Mouse (Mus musculus) T-cell, adult 2 months (primary cell): ENCODE measurements around the gene Gprin1.

Experiments used
- DNase-seq: peaks from one replicate; pipeline ENCODE4 v3.0.0; 2022; ENCODE audit warnings: low spot score

Gene Gprin1

DNA sequence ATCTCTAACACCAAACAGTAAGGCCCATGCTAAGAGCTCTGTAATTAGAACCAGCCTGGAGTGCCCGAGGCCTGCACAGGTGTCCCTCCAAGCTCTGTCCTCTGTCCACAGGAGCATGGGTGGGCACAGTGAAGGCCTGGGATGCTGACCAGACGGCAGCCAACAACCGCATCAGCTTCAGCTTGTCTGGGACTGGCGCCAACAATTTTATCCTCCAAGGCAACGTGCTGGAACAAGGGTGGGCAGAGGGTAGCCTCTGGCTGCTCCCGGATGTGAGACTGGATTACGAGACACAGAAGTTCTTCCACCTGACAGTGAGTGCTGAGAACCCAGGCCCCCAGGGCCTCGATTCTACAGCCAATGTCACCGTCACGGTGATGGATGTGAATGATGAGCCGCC lies 23.5 kb downstream of the Gprin1 start:
- DNase-seq = no peak

DNA sequence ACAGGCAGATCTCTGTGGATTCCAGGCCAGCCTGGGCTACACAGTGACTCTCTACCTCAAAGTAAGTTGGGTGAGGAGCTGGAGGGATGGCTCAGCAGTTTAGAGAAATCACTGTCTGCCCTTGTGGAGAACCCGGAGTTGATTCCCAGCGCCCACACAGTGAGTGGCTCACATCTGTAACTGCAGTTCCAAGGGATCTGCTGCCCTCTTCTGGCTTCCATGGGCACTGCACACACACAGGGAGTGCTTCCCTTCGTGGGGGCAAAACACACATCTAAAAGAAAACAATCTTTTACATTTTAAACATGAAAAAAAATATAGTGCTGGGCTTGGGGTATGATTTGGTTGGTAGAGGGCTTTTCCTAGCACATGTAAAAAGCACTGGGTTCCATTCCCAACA lies 26.5 kb downstream of the Gprin1 start:
- DNase-seq = no peak

DNA sequence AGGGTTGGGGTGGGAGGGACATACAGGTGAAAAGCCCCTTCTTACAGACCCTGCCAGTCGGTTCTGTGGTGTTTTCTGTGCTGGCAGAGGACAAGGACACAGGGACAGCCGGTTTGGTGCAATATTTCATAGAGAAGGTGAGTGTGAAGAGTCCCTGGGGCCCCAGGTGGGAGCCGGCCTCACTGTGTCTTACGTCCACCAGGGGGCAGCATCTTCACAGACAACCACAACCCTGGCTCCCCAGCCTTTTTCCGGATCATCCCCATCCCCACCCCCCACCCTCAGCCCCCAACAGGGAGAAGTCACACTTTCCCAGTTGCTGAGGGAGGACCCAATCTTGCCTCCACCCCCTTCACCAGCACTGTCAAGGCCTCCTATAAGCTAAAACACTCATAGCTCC lies 32.8 kb downstream of the Gprin1 start:
- DNase-seq = peak; percentile 41

DNA sequence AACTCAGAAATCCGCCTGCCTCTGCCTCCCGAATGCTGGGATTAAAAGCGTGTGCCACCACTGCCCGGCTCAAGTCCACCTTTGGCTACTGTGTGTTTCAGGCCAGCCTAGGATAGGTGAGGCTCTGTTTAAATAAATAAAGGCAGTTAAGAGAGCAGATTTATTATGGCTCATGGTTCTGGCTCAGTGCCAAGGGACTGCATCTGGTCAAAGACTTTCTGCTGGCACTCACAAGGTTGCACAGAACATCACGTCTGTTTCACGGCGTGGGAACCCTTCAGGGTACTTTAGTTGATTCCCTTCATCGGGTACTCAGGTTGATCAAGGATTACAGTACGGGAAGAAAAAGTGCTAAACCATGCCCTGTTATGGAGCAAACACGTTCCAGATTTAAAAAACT lies 34.7 kb downstream of the Gprin1 start:
- DNase-seq = no peak

DNA sequence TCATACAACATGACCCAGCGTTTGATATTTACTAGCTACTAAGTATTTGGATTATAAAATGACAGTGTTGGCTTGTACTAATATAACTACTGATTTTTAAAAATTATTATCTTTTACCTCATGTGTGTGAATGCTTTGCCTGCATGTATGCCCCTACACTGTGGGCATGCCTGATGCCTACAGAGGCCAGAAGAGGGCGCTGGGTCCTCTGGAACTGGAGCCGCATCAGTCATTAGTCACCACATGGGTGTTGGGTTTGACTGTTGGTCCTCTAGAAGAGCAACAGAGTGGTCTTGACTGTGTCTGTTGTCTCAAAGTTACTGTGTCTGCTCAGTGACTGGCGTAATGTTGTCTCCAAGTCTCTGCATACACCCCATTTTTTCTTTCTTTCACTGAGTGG lies 35.3 kb downstream of the Gprin1 start:
- DNase-seq = no peak

DNA sequence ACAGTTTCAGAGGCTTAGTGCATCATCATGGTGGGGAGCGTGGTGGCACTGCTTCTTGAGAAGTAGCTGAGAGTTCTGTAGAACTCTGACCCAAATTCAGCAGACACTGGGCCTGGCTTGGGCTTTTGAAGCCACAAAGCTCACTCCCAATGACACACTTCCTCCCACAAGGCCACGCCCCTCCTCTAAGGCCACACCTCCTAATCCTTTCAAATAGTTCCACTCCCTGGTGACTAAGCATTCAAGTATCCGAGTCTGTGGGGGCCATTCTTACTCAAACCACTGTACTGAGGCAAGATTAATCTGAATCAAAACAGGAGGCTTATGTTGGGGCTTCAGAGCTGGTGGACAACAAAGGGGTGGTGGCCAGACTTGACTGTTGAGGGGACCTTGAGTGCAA lies 38.8 kb downstream of the Gprin1 start:
- DNase-seq = no peak

DNA sequence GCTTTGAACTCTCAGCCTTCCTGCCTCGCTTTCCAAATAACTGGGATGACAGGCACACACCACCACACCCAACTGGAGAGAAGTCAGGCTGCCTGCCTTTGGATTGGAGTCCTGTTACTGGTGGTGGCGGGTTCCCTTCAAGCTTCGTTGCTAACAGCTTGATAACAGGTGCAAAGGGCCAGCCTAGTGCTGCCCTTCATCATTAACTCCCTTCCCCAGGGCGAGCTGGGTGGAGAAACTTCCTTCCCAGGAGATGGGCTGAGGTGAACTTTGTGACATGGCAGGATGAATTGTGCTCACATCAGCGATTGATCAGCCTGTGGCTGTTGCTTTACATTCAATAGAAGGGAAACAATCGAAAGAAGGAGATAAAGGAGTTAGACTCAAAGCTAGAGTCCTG lies 44.8 kb downstream of the Gprin1 start:
- DNase-seq = no peak

DNA sequence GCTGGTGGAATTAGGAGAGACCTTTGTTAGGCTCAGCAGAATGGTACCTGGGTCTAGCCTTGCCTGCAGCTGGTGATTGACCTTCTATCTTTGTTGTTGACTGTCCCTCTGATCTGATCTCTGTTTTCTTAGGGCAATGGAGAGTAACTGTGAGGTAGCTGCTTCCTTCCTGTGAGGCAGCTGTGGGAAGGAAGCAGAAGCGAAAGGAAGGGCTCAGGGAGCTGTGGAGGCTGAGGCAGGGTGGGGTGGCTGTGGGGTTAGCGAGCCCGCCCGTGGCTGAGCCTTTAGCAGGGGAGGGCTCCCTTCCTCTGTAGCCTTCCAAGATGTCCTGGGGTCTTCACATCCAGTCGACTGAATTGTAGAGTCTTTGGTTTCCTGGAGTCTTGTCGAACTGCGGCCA lies 47.2 kb downstream of the Gprin1 start:
- no peak for DNase-seq

DNA sequence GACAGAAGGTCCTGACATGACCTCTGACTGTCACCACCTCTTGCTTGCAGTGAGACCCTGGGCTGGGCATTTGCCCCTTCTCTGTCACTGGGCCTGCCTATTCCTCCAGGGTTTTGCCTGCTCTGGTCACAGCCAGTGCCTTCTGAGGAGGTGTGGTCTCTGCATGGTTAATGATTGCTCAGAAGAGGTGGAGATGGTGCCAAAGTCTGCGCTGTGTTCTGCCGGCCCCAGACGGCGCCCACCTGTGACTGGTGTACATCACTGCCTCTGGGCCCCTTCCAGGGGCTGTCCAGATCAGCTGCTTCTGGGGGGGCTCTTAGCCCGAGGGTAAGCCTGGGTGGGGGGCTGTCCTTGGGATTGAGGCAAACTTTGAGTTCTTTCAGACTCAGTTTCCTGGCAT lies 48.4 kb downstream of the Gprin1 start, which contains the start of gene Cdhr2:
TSS of gene Cdhr2 (plus strand) at position 219 of the 400 bp plus-strand sequence.
- DNase-seq = no peak

DNA sequence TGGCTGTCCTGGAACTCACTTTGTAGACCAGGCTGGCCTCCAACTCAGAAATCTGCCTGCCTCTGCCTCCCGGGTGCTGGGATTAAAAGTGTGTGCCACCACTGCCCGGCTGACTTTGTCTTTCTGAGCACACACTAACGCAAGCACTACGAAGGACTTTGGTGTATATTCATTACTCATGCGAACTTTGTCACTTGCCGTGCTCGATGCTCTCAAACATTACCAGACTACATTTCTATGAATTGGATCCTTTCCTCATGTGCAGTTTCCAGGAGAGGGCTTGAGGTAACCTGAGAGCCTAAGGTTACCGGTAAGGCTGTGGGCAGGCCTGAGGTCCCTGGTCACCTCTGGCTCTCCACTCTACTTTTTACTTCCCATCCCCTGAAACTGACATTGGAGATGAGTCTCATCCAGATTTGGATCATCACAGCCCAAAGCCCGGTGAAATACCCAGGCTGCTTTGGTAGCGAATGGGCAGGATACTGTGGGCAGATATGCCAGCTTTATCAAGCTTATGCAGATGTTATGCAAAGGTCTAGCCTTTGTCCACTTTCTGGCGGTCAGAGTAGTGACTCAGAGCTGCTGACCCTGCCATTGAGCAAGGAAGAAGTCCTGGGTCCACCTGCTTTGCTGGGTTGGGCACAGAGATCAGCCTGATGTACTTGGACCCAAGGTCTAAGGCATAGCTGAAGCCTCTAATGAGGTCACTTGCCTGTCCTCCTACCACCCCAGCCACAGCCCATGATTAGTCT lies 54.0 kb downstream of the Gprin1 start:
- no peak for DNase-seq

DNA sequence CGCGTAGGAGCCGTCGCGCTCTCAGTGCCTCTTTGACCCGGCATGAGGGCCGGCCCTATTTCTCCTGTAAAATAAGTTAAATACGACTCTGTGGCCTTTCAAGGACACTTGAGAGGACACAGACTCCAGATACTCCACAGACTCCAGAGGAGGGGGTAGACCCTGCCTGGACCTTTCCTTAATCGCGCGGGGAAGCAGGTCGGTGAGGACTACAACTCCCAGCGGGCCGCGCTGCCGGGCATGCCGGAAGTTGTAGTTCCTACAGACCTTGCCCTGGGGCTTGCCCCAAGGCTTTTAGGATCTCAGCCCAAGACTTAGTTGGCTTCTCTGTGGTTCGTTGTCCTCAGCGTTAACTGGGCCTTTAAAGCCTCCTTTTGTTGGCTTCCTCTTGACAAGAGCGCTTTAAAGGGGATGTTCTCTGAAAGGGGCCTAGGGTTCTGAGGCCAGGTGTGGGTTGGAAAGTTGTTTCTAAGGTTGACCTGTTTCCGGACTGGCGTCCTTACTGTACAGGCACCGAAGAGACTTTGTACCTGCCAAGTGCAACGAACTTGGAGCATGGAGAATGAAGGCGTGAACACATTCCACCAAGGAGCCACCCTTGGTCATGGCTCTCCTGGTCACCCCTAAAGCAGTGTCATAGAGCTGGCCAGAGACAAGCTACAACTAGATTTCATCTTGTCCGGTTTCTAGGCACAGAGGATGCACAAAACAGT lies 55.2 kb downstream of the Gprin1 start:
- DNase-seq = peak; percentile 85

DNA sequence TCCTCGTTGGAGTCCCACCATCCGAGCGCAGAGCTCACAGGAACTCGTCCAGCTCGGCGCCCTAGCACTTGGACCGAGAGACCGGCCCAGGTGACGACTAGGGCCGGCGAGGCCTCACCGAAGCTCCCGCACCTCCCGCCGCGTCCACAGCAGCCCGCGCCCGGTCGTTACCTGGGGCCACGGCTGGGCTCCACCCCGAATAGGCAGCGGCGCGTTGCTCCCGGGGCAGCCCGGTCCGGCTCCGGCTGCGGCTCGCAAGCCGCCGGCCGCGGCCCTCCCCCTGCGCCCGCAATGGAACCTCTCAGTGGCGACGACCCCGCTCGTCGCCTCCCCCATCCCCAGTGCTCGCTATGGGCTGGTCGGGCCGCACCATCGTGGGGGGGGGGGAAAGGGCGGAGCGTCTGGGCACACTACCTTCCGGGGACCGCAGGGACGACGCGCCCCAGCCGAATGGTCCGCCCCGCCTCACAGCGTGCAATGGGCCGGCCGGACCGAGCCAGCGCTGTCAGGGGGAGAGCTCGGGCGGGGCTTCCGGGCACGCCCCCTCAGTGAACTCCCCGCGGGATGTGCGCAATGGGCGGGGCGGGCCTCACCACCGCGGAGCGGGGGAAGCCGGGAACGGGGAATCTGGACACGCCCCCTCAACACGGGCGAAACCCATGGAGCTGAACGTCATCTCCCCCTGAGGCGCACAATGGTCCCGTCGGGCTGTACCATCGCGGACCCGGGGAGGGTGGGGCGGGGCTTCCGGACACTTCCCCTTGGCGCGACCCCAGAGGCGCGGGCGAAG lies 55.9 kb downstream of the Gprin1 start, which contains the start of gene Rnf44:
TSS of gene Rnf44 (minus strand) at position 350 of the 790 bp plus-strand sequence.
- peak; percentile 100 for DNase-seq

DNA sequence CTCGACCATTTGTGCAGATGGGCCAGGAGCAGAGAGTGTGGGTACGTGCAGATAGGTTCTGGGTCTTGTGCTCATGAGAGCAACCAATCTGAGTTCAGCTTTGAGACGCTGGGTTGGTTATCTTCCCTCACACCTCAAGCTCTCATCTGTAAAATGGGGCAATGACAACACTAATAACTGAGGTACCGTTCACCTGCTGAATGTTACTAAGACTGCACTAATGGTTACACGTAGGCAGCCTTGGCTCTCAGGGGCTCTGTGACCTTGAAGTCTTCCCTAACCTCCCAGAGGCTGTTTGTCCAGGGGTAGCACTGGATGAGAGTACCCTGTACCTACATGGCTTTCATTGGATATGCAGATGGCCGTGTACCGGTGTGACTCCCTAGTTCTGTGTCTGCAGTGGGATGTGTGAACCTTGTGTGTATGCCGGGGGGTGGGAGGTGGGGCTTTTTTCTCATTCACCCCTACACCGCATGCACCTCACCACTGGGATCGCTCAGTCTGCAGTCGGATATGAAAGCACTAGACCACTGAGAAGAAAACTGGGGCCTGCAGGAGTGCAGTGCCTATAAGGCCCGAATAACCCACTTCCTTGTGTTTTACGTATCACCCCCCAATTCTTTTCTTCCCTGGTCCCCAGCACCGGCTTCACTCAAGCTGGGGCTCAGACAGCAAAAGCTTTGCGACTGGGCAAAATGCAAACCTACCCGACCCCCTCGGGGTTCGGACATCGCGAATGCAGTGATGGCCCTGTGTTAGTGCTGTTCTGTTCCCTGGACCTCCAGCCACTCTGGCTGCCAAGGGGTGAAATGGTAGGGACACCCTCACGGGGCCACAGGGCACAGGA lies 56.7 kb downstream of the Gprin1 start:
- peak; percentile 31 for DNase-seq

DNA sequence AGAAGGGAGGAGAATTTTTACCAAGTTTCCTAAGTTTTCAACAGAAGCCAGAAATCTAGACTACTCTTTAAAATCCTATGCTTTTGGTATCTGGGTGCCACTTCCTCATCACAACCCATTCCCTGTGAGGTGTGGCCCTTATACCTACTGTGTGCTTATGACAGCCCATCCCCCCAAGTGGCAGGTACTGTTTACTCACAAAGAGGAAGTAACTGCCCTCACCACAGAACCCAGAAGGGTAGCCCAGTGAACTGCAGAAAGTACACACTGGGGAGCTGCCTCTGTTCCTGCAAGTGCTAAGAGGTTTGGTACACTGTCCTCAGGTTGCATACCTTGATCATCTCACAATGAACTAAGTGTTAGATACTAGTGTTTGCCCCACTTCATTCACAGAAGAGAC lies 57.9 kb downstream of the Gprin1 start:
- peak; percentile 36 for DNase-seq

DNA sequence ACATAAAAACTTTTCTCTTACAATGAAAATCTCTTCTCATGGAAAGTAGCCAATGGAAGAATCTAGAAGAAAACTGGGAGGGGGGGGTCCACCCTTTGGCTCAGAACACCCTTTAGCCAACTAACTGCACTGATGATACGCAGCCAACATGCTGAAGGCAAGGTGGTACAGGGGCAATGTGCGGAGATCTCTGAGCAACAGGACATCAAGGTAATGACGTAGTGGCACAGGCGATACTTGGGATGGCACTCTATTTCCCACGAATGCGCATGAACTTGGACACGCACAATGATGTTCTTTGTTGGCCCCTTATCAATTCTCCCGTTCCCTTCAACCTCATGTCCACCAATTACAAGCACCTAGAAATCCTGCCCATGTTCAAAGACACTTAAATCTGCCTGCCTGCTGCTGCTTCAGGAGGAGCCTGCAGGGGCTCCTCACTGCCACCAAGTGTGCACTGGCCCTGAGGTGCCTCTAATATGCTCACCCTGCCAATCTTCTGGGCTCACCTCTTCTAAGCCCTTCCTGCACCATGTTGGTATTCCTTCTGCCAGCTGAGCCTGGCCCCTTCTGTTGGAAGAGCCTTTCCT lies 59.4 kb downstream of the Gprin1 start:
- no peak for DNase-seq

DNA sequence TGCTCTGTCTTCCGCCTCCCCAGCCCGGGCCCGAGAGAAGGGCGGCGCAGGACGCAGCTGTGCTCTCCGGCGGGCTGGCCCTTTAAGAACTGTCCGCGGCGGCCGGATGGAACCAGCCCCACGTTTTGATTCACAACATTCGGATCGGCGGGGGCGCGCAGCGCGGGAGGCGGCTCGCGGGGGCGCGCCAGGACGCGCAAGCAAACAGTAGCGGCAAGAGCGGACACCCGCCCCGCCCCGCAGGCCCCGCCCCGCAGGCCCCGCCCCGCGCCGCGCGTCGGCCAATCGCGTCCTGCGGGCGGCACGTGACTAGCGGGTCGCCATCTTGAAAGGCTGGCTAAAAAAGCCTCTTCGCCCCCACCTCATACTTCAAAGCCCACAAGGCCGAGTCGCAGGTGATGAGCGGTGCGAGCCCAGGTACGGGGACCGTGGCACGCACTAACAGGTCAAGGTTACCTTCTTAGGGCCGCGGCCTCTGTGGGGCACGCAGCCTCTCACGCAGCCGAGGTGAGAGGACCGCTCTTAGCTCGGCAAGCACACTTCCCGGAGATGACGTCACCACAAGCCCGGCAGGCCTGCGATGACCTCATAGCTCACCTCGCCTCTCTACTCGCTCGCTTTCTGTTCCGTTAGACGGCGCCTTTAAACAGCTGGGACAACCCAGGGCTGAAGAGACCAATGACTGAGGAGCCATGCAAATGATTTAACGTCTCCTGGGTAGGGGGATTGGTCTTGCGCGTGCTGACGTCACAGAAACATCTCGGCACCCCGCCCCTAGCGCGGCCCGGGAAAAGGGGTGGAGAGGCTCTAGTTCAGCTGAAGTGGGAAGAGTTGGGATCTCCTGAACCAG lies 61.9 kb downstream of the Gprin1 start:
- DNase-seq = peak; percentile 98

DNA sequence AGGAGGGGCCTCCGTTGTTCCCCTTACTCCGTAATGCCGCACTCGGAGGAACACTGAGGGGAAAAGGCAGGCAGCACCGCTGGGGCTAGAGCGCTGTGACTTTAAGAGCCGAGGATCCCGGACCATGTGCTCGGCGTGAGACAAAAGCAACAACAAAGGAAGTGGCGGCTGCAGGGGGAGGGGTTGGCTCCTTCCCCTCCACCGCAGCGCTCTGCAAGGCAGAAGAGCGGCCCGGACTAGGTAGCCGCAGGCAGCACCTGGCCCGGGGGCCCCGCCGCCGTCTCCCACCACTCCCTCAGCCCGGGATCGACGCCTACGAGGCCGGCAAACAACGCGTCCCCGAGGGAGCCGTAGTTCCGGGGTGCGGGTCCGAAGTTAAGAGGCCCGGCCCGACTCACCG lies 62.6 kb downstream of the Gprin1 start:
- DNase-seq = peak; percentile 92
